Mouse (Mus musculus): ENCODE data around the gene Cldn4.

- TF ChIP-seq CTCF (IDR thresholded peaks at IDR 0.05; ENCODE audit: low read depth, low read length) (no peak), EP300 (IDR thresholded peaks at IDR 0.05; ENCODE audit: insufficient read depth, low read depth, low read length) (no peak), POLR2A (IDR thresholded peaks at IDR 0.05; ENCODE audit: insufficient read depth, low read length) (no peak)
Observed at GRCm38 (mm10) chr5:134961519-134961918, 14.8 kb upstream of the Cldn4 start.
